Mouse (Mus musculus): ENCODE measurements around the gene Crebzf. TPM values are rescaled to one million over a fixed set of nuclear protein-coding genes. Genes with fewer than 3 reads are reported as not detected.

Crebzf gene
- polyA plus RNA-seq (2015; fragmentation: Nextera tagmentation; extraction: Ambion mirVana) = 33.3 and 38.1 TPM in 2 replicates

- ATAC-seq (replicated peaks) = peak; percentile 97
- H3K36me3 ChIP-seq = peaks cover 5% of the 10 kb centered on the region; the same call in 1 of the 2 replicates
- peak within 1 kb of the TSS; percentile 95 for H3K27ac ChIP-seq (replicated peaks)
- peak within 1 kb of the TSS; percentile 67 for H3K4me3 ChIP-seq
- peak within 1 kb of the TSS; percentile 76 for H3K4me2 ChIP-seq (replicated peaks)
- no peaks in the 10 kb centered on the region for H3K9me3 ChIP-seq
- H3K9ac ChIP-seq (replicated peaks) = peak within 1 kb of the TSS; percentile 97
- H3K27me3 ChIP-seq = no peaks in the 10 kb centered on the region
- peaks cover 16% of the 10 kb centered on the region for H3K4me1 ChIP-seq
- WGBS = under 1% methylated on average over 53 of the region's 54 CpGs
Measured at GRCm38 (mm10) chr7:90442518-90443080, at the start of gene Crebzf. Gene Crebzf (plus strand): TSS chr7:90442729.

GRCm38 (mm10) chr7:90395073-90395472 lies 47.5 kb upstream of the Crebzf start:
- 55% methylated on average over 4 of the region's 4 CpGs for WGBS
- H3K4me3 ChIP-seq = no peak overlapping the region
- no peak overlapping the region for H3K27ac ChIP-seq (replicated peaks)
- no peak overlapping the region for H3K9ac ChIP-seq (replicated peaks)
- H3K4me2 ChIP-seq (replicated peaks) = no peak overlapping the region
- no peaks in the 10 kb centered on the region for H3K36me3 ChIP-seq
- no peaks in the 10 kb centered on the region for H3K4me1 ChIP-seq
- no peak for ATAC-seq (replicated peaks)
- H3K9me3 ChIP-seq = no peaks in the 10 kb centered on the region
- H3K27me3 ChIP-seq = no peaks in the 10 kb centered on the region

- Histone ChIP-seq H3K9me3 (no peaks in the 10 kb centered on the region), H3K36me3 (no peaks in the 10 kb centered on the region), H3K4me3 (no peak overlapping the region), H3K27me3 (no peaks in the 10 kb centered on the region), H3K9ac (replicated peaks) (no peak overlapping the region), H3K4me1 (no peaks in the 10 kb centered on the region), H3K4me2 (replicated peaks) (no peak overlapping the region), H3K27ac (replicated peaks) (no peak overlapping the region)
- ATAC-seq (replicated peaks) = no peak
- 80% methylated on average over 5 of the region's 5 CpGs for WGBS
Measured at GRCm38 (mm10) chr7:90395928-90396327, 46.6 kb upstream of the Crebzf start.

GRCm38 (mm10) chr7:90409934-90410333 lies 32.6 kb upstream of the Crebzf start:
- Histone ChIP-seq H3K9ac (replicated peaks) (no peak overlapping the region), H3K4me3 (no peak overlapping the region), H3K9me3 (no peaks in the 10 kb centered on the region), H3K4me1 (no peaks in the 10 kb centered on the region), H3K4me2 (replicated peaks) (no peak overlapping the region), H3K27ac (replicated peaks) (no peak overlapping the region), H3K36me3 (no peaks in the 10 kb centered on the region), H3K27me3 (no peaks in the 10 kb centered on the region)
- ATAC-seq (replicated peaks) = no peak
- WGBS = 50% methylated on average over 3 of the region's 3 CpGs

- H3K4me3 ChIP-seq = peak within 1 kb of the TSS; percentile 43
- peaks cover 9% of the 10 kb centered on the region for H3K4me1 ChIP-seq
- H3K4me2 ChIP-seq (replicated peaks) = peak within 1 kb of the TSS; percentile 59
- ATAC-seq (replicated peaks) = peak; percentile 100
- no peaks in the 10 kb centered on the region for H3K9me3 ChIP-seq
- H3K27me3 ChIP-seq = no peaks in the 10 kb centered on the region
- peak within 1 kb of the TSS; percentile 60 for H3K27ac ChIP-seq (replicated peaks)
- 22% methylated on average over 29 of the region's 29 CpGs for WGBS
- H3K9ac ChIP-seq (replicated peaks) = peak within 1 kb of the TSS; percentile 41
- H3K36me3 ChIP-seq = no peaks in the 10 kb centered on the region
Measured at GRCm38 (mm10) chr7:90426020-90427001, 16.2 kb upstream of the Crebzf start, which contains the start of gene Ccdc89. Gene Ccdc89 (plus strand): TSS chr7:90426577.

GRCm38 (mm10) chr7:90427006-90427405 lies 15.5 kb upstream of the Crebzf start:
- 0 out of 2 replicates have a peak, but pooled peaks have one; percentile 0 for ATAC-seq (replicated peaks)
- no peak overlapping the region for H3K27ac ChIP-seq (replicated peaks)
- H3K4me3 ChIP-seq = peak overlapping the region; percentile 43
- peaks cover 9% of the 10 kb centered on the region for H3K4me1 ChIP-seq
- peak overlapping the region; percentile 59 for H3K4me2 ChIP-seq (replicated peaks)
- no peaks in the 10 kb centered on the region for H3K9me3 ChIP-seq
- WGBS = 71% methylated on average over 9 of the region's 9 CpGs
- no peak overlapping the region for H3K9ac ChIP-seq (replicated peaks)
- H3K27me3 ChIP-seq = no peaks in the 10 kb centered on the region
- H3K36me3 ChIP-seq = no peaks in the 10 kb centered on the region

- Histone ChIP-seq H3K36me3 (no peaks in the 10 kb centered on the region), H3K9ac (replicated peaks) (no peak overlapping the region), H3K27ac (replicated peaks) (no peak overlapping the region), H3K4me2 (replicated peaks) (no peak overlapping the region), H3K4me1 (peaks cover 2% of the 10 kb centered on the region; the same call in 1 of the 2 replicates), H3K9me3 (no peaks in the 10 kb centered on the region), H3K4me3 (no peak overlapping the region), H3K27me3 (no peaks in the 10 kb centered on the region)
- no peak for ATAC-seq (replicated peaks)
Measured at GRCm38 (mm10) chr7:90432221-90432620, 10.3 kb upstream of the Crebzf start.

- no peak overlapping the region for H3K9ac ChIP-seq (replicated peaks)
- H3K4me2 ChIP-seq (replicated peaks) = no peak overlapping the region
- no peak overlapping the region for H3K4me3 ChIP-seq
- no peaks in the 10 kb centered on the region for H3K9me3 ChIP-seq
- no peak overlapping the region for H3K27ac ChIP-seq (replicated peaks)
- peaks cover 6% of the 10 kb centered on the region for H3K4me1 ChIP-seq
- ATAC-seq (replicated peaks) = no peak
- no peaks in the 10 kb centered on the region for H3K36me3 ChIP-seq
- H3K27me3 ChIP-seq = no peaks in the 10 kb centered on the region
- WGBS = 89% methylated on average over 4 of the region's 4 CpGs
Measured at GRCm38 (mm10) chr7:90440044-90440443, 2.5 kb upstream of the Crebzf start.

GRCm38 (mm10) chr7:90442070-90442469 lies 459 bp upstream of the Crebzf start:
- H3K9me3 ChIP-seq = no peaks in the 10 kb centered on the region
- peaks cover 13% of the 10 kb centered on the region for H3K4me1 ChIP-seq
- H3K27ac ChIP-seq (replicated peaks) = peak overlapping the region; percentile 95
- peaks cover under 1% of the 10 kb centered on the region; the same call in 1 of the 2 replicates for H3K36me3 ChIP-seq
- under 1% methylated on average over 4 of the region's 4 CpGs for WGBS
- peak; percentile 21 for ATAC-seq (replicated peaks)
- H3K4me3 ChIP-seq = peak overlapping the region; percentile 67
- H3K4me2 ChIP-seq (replicated peaks) = peak overlapping the region; percentile 76
- H3K9ac ChIP-seq (replicated peaks) = peak overlapping the region; percentile 97
- no peaks in the 10 kb centered on the region for H3K27me3 ChIP-seq

GRCm38 (mm10) chr7:90443101-90444091 lies 867 bp downstream of the Crebzf start:
- H3K36me3 ChIP-seq = peaks cover 6% of the 10 kb centered on the region; the same call in 1 of the 2 replicates
- H3K27me3 ChIP-seq = no peaks in the 10 kb centered on the region
- peaks cover 19% of the 10 kb centered on the region for H3K4me1 ChIP-seq
- peak; percentile 68 for ATAC-seq (replicated peaks)
- H3K4me2 ChIP-seq (replicated peaks) = peak overlapping the region; percentile 76
- under 1% methylated on average over 123 of the region's 123 CpGs for WGBS
- H3K9ac ChIP-seq (replicated peaks) = peak overlapping the region; percentile 97
- H3K4me3 ChIP-seq = peak overlapping the region; percentile 67
- H3K9me3 ChIP-seq = no peaks in the 10 kb centered on the region
- peak overlapping the region; percentile 95 for H3K27ac ChIP-seq (replicated peaks)

GRCm38 (mm10) chr7:90444206-90444605 lies 1.7 kb downstream of the Crebzf start:
- Histone ChIP-seq H3K4me2 (replicated peaks) (peak overlapping the region; percentile 76), H3K4me3 (peak overlapping the region; percentile 67), H3K36me3 (peaks cover 9% of the 10 kb centered on the region), H3K9me3 (no peaks in the 10 kb centered on the region), H3K27ac (replicated peaks) (no peak overlapping the region), H3K9ac (replicated peaks) (peak overlapping the region; percentile 97), H3K27me3 (no peaks in the 10 kb centered on the region), H3K4me1 (peaks cover 19% of the 10 kb centered on the region)
- 0% methylated on average over 6 of the region's 6 CpGs for WGBS
- ATAC-seq (replicated peaks) = no peak
